Mouse (Mus musculus) spleen, postnatal 14 days (tissue): ENCODE data around the gene Tigd2.
"Not testable (repeated sequence)": the region's sequence is repeated elsewhere in the genome, so short reads cannot be mapped to it uniquely, and the experiment has no call there.

ENCODE experiments used
- DNase-seq, 2 experiments: peaks; one replicate each; pipeline ENCODE4 v3.0.0; 2021 to 2022; ENCODE audit warnings: low spot score in 2 of 2

Tigd2 gene

DNA sequence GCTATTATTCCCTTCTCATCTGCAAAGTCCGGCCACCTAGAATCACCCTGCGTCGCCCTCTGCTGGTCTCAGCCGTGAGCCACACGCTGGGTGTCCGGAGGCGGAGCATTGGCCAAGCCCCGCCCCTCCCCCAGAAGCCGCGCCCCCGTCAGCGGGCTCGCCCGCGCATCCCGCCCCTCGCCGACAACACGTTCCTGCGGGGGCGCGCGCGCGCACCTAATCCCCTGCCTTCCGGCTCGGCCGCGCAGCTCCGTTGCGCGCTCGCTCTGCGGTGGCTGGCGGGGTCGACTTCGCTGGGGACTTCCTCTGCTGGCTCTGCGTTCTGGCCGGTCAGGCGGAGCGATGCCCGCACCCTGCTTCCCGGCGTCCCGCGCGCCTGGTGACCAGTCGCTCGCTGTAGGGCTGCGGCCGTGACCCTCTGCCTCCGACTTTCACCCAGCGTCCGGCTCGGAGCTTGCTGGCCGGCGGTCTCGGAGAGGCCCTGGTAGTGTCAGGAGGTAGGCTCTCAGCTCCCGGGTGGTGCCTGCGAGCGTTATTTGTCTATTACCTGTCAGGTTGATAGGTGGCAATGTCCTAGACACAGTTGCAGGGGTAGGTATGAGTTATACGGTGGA lies at the start of gene Tigd2:
TSS of gene Tigd2 (plus strand) at position 186 of the 614 bp plus-strand sequence.
- DNase-seq, result peak; percentile 81 to 87

DNA sequence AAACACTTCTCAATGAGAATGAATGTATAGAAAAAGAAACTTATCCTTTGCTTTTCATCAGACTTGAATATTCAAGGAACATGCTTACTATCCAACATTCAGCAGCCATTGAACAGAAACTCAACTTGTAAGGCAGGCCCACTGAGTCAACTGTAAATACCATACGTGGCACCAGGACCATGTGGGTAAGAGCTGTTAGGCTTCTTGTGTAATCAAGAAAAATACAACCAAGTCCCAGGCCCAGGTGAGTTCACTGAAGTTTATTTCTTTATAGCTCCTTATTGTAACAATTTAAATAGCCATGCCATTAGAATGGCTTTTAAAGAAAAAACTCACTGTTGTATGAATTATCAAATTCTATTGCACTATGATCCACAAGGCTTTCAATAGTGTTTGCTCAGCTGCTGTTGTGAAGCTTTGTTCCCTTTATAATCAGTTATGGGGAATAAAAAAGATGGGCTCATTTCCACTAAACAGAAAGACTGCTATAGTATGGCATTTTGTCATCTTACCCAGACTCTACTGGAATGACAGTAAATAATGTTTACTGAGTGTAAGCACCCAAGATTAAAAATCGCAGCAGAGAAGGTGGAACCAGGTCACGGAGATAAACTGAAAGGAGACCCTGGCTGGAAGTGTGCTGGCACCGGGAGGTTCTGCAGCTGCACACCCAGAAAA lies 46.7 kb upstream of the Tigd2 start:
- no peak for DNase-seq

DNA sequence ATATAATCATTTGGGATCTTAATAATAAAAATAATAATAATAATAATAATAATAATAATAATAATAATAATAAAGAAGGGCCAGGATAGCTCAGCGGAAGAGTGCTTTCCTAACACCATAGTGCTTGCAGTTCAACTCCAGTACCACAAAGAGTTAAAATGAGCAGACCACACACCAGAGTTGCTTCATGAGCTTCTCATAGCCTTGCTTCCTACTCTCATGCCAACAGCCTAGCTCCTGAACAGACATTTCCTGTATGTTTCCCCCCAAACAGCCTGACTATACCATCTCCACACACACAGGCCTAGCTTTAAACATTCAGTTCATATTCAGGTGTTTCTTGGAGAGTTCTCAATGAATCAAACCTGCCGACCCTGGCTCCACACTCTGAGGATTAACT lies 45.8 kb upstream of the Tigd2 start:
- no peak for DNase-seq

DNA sequence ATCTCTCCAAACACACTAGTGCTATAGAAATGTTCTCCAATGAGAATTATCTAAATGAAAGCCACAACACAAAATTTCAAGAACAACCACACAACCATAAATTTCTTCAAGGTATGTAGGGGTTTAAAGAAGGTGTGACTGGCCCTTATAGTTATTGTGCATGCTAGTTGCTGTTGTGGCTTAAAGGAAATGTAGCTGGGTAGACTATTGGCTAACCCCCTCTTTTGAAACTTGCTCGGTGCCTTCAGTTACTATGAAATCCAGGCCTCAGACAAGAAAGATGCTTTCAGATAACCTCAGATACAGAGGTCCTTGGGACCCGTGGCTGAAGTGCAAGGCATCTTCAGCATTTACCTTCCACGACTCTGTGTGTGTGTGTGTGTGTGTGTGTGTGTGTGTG lies 45.3 kb upstream of the Tigd2 start:
- no peak for DNase-seq

DNA sequence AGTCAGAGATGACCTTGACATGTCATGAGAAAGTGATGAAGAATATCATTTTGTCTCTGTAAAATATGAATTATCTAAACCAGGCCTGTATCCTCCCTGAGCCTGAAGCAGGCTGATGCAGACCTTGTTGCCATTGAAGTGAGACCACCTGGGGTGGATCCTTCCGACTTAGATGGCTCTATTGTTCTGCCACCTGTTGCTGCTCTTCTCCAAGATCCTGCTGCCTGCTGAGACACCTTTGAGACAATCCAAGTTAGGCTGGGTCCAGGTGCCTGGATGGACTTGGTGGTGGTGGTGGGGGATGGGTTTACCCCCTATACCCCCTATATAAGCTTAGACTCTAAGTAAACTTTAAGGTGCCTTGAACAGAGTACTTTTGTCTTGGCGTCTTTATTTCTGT lies 39.7 kb upstream of the Tigd2 start:
- DNase-seq, result no peak

DNA sequence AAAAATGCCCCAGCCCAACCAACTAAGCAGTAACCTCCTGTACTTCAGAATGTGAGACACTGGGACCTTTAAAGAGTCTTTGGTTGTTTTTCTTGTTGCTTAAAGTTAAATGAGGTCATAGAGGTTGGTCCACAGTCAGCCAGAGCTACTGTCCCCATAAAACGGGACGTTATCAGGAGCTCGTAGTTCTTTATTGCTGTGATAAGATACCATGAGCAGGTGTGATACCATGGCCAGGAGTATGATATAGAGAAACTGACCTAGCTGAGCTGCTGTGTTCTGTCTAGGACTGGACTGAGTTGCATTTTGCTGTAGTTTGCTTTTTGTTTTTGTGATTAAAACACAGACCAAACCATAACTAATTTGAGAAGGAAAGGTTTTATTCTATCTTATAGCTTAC lies 37.4 kb upstream of the Tigd2 start:
- DNase-seq, result no peak

DNA sequence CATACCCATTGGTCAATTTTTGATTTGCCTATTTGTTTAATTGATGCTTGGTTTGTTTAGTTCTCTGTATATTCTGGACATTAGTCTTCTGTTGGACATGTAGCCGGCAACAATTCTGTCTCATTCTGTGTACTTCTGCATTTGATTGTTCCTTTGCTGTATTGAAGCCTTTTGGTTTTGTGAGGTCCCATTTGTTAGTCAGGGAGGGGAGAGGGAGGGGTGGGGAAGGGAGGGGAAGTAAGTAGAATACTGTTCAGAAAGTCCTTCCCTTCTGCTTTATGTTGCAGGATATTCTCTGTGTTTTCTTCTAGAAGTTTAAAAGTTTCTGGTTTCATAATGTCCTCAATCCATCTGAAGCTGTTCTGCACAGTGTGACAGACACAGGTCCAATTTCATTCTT lies 34.7 kb upstream of the Tigd2 start:
- no peak for DNase-seq

DNA sequence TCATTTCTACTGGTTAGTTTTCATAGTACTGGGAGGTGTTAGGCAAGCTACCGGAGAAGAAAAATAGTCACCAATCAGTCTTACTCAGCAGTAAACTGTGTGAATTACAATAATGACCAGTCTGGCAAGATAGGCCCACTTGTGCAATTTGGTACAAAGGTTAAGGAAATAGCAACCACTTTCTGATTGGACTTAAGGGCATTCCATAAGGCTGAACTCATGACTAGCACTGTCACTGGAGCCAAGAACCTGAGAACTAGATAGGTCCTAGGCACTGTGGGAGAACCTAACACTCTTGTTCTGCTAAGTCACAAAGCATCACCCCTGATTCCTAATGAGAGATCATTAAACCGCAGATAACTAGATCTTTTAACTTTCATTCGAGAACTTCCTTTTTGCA lies 30.6 kb upstream of the Tigd2 start:
- no peak for DNase-seq

DNA sequence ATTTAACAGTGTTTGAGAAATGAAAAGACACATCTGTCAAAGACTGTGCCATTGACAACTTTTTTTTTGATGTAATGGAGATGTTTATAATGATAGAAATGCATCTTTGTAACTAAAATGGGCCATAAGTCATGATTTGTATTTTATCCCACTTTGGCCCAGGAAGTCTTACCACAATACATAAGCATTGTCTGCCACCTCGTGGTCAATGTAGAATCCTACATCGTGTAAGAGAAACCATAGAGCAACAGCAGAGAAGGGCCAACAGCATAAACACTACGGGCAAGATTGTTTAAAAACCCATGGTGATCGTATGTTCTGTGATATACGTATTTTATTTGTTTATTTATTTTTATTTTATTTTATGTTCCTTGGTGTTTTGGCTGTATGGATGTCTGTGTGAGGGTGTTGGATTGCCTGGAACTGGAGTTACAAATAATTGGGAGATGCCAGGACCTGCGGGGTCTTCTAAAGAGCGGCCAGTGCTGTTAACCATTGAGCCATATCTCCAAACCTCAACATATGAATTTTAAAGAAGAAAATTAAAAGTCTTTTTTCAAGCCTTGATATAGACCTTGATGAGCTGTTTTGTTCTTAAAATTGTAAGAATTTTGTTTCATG lies 28.2 kb upstream of the Tigd2 start:
- DNase-seq, result peak in 1 of 2 experiments; percentile 23

DNA sequence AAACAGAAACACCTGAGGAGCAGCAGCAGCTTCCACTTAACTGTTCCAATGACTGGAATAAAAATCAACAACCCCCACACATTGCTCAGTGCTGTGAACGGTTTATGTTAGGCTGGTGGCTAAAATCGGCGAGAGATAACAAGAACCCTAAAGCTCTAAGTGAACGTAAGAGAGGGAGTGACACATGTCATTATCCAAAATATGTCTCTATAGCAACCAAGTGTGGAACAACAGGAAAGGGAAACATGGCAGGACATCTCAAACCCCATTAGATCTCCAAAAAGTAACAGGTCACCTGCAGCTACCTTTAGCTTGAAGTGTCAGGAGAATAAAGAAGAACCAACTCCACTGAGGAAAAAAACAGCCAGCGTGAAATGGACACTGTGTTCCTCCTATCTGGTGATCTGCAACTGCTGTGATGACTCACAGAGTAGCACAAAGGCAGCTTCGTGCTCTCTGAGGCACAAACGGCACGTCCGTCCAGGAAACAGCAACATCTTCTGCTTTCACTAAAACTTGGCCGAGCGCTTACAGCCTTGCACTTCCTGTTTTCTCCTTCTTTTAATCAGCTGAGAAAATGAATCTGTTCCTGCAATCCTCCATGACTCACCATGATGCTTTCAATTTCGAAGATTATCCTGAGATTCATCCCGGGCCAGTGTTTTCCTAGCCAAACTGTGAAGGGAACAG lies 23.5 kb upstream of the Tigd2 start:
- peak in 1 of 2 experiments; percentile 17 for DNase-seq

DNA sequence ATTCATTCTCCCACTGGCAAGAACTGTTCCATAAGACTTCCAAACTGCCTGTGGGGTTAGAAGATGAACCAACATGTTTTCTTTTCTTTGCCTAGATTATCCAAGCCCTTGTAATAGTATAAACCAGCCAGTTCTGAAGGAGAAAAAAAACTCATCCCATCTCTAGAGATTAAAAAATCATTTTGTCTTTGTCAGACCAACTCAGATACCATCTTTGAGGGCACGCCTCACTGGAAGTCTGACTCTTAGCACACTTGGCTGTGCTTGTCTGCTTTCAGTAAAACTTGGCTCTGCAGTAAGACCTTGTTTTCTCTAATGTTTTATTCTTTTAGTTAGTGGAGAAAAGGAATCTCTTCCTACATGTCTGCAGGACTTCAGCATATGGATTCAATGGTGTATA lies 18.7 kb upstream of the Tigd2 start:
- no peak for DNase-seq

DNA sequence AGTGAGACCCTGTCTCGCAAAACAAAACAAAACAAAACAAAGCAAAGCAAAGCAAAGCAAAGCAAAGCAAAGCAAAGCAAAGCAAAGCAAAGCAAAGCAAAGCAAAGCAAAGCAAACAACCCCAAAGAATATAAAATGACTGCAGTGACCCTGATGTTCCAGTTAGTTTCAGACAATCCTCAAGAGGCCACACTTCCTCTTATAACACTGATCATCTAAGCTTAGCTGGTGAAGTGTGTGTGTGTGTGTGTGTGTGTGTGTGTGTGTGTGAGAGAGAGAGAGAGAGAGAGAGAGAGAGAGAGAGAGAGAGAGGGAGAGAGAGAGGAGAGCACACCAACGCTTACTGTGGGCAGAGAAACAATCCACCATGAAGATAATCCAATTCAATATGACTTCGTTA lies 14.2 kb upstream of the Tigd2 start:
- DNase-seq, result not testable (repeated sequence)

DNA sequence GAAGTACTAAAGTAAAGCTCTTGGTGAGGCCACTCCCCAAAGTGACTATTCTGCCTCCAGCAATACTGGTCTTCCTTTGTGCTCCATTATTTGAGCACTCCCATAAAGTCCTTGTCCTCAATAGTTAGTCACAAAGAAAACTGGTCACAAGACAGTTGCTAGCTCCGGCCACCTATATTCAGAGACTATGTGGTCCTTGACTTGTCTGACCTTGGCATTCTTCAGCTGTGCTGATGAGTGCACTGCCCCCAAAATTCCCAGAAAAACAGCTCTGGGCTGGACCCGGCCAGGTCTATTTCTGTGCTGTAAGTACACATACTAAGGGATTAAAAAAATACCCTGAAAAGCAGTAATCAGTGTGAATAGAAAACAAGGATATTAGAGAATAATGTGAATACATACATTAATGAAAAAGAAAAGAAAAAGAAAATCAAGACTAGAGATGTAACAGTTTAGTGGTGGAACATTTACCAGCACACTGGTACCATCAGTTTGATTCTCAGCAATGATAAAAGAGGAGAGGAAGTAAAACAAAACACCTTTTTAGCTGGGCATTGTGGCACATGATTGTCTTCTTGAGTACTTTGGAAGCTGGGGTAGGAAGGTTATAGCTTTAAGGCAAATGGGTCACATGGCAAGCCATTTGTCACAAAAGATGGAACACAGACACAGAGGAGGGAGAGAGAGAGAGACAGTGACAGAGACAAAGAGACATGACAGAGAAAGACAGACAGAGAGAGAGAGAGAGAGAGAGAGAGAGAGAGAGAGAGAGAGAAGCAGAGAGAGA lies 12.6 kb upstream of the Tigd2 start:
- DNase-seq, result no peak

DNA sequence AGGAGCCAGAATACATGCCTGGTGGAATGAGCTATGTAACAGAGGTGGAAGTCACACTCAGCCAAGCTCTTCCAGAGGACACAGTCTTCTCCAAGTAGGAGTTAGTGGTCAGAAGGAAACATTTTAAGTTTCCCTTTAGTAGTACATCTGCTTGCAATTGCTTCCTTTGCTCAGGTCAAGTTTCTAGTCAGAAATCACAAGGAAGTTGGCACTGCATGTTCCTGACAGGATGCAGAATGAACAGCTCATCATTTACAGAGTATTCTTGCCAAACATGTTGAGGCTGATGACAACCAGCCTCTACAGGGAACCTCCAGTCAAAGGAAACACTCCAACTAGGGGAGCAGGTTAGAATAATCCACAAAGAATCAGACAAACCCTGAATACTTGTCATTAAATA lies 11.9 kb upstream of the Tigd2 start:
- DNase-seq, result no peak

DNA sequence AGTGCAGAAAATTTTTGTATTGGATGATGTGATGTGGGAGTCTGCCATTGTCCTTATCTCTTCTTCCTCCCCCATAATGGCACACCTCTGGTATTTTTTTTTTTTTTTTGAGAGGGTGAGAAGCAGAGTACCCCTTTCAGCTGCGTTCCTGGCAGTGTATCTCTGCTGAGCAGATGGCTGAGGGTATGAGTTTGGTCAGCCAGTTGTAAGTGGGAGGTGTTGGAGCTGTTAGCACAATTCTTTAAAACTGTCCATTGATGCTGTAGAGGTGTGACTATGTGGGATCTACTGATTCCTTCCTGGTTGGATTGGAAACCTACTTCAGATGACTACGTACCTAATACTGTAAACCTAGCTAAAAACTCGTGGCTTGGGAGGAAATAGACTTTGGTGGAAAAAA lies 10.3 kb upstream of the Tigd2 start:
- DNase-seq, result no peak

DNA sequence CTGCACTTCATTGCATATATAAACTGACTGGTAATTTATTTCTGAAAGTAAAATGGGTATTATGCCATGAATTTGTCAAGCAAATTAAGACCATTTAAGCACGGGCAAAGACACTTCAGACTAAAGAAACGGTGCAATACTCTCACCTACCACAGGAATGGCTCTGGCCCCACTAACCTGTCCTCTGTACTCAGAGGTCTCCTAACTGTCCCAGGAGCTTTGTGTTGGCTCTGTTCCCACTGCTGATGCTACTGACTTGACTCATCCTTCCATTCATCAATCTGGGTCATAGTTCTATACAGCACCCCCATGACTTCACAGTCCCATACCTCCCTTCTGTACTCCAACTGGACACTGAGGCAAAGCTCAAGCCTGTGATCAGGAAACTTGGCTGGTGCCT lies 9.6 kb upstream of the Tigd2 start:
- no peak for DNase-seq

DNA sequence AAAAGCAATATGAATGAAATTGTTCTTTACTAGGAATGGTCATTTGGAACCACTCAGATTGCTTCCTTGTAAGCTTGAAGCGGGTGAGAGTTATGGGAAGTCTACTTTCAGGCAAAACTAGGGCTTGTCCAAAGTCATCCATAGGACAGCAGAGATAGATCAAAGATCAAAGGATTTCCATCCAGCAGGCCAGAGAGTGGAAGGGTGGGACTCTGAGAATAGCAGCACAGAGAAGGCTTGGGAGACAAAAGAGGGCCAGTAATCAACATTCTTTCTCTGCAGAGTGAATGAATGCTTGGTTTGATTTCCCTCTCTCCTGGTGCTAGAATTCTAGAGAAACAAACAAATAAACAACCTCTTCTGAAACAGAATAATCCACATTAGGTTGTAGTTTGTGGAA lies 1.1 kb upstream of the Tigd2 start:
- no peak for DNase-seq

DNA sequence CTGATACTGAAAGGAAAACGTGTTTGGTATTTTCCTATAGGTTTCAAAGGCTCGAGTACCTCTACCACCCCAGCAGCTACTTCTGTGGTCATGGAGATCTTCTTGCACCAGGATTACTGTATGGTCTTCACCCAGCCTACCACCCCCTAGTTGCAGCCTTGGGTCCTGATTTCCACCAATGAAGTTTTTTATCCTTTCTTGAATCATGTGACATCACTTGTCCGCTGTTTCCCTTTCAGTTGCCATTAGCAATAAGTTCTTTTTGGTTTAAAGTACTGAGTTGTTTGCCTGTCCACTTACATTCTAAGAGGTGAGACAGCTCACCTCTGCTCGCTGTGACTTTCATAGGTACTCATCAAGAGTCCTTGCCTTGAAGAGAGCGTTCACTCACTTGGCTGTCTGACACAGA lies 633 bp downstream of the Tigd2 start:
- no peak for DNase-seq

DNA sequence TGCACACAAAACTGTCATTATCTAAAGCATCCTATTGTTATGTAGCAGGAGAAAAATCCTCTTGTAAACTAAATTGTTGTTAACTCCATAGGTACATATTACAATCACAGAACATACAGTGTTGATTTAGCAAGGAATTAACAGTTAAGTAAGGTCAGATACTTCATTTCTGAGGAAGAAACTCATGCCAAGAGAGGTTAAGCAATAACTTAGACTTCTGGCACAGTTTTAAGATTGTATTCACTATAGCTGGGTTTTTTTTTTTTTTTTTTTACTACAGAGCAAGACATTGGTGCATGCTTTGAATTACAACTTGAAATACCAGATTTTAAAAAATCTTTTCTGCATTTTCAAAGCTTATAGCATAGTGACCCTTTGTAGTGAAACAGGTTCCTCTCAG lies 24.5 kb downstream of the Tigd2 start:
- DNase-seq, result no peak

DNA sequence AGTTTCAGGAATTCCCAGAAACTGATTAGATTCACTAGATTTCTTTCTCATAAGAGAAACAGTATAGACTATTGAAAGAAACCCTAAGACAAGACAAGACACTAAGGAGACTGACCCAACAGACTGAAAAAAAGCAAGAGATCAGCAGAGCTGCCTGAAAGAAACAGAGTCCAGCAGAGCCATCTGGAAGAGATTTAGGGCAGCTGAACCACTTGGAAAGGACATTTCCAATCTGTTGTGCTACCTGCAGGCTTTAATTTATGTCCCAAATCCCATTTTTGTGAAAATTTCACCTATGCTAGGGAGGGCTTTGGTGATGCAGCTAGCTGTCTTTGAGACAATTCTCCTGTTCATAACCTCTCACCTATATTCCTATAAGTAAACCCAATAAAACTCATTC lies 25.0 kb downstream of the Tigd2 start:
- DNase-seq, result no peak

DNA sequence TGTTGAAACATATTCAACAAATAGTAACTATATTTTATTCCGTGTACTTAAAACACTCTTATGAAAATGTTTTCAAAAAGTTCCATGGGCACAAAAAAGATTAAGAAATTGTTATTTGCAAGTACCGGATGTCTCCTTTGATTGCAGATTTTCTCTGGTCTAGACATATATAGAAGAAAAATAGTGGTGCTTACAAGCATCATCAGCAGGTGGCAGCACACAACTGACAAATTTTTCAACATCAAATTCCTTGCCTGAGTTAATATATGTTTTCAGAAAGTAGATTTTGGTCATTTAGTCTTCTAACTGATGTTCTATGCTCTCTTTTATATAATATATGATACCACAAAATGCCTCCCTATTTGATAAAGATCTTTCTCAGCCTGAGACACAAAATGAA lies 41.0 kb downstream of the Tigd2 start:
- no peak for DNase-seq

DNA sequence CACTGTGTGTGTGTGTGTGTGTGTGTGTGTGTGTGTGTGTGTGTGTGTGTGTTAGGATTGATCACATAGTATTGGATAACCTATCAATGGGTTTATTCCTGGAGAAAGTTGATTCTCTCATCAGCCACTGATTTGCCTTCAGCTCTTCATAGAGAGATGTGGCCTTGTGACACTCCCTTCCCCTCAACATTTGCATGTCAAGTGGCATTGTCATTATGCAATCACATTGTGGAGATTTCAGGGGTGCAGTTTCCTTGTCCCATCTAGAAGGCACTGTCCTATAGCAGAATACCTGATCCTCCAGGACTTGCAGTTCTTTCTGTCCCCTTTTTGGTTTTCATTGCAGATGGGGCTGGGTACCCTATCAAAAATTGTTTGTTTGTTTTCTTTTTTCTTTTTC lies 41.9 kb downstream of the Tigd2 start:
- no peak for DNase-seq
